Mouse (Mus musculus) embryonic facial prominence, embryonic 14.5 days (tissue): ENCODE measurements around the gene Hist3h2a. TPM values are rescaled to one million over a fixed set of nuclear protein-coding genes. Genes with fewer than 3 reads are reported as not detected.
"Not testable (repeated sequence)": the region's sequence is repeated elsewhere in the genome, so short reads cannot be mapped to it uniquely, and the experiment has no call there.

Source experiments
- ATAC-seq: fragments of 200-750 bp; cut with Nextera tagmentation; 2 replicates; pipeline ENCODE4 v1.8.0; 2017; ENCODE audit warnings: low read depth, moderate number of reproducible peaks, moderate TSS enrichment
- DNase-seq: peaks from one replicate; pipeline ENCODE4 v3.0.0-alpha.2; 2015; ENCODE audit warnings: low spot score
- H3K27ac ChIP-seq: fragments of 300-500 bp; sonication (generic); replicated peaks from 2 replicates; pipeline ENCODE4 v1.5.1; 2014; ENCODE audit warnings: low read depth, mild to moderate bottlenecking, low read length, moderate library complexity
- H3K27me3 ChIP-seq: fragments of 300-500 bp; sonication (generic); replicated peaks from 2 replicates; pipeline ENCODE4 v1.6.1; 2014; ENCODE audit warnings: low read length; ENCODE audit not compliant: control insufficient read depth, insufficient read depth
- H3K36me3 ChIP-seq: fragments of 300-500 bp; sonication (generic); 2 replicates; pipeline ENCODE4 v1.6.1; 2014; ENCODE audit warnings: low read length, mixed read lengths; ENCODE audit not compliant: control insufficient read depth, insufficient read depth
- H3K4me1 ChIP-seq: fragments of 300-500 bp; sonication (generic); 2 replicates; pipeline ENCODE4 v1.6.1; 2014; ENCODE audit warnings: antibody characterized with exemption, low read length; ENCODE audit not compliant: control insufficient read depth, insufficient read depth
- H3K4me2 ChIP-seq: fragments of 300-500 bp; sonication (generic); 2 replicates; pipeline ENCODE4 v1.6.1; 2014; ENCODE audit warnings: low read depth, mild to moderate bottlenecking, low read length, moderate library complexity, mixed read lengths
- H3K4me3 ChIP-seq: fragments of 300-500 bp; sonication (generic); 2 replicates; pipeline ENCODE4 v1.5.1; 2014; ENCODE audit warnings: low read depth, mild to moderate bottlenecking, low read length
- H3K9ac ChIP-seq: fragments of 300-500 bp; sonication (generic); 2 replicates; pipeline ENCODE4 v1.6.1; 2014; ENCODE audit warnings: low read depth, mild to moderate bottlenecking, low read length, moderate library complexity, mixed read lengths
- H3K9me3 ChIP-seq: fragments of 300-500 bp; sonication (generic); 2 replicates; pipeline ENCODE4 v1.6.1; 2016; ENCODE audit warnings: low read length; ENCODE audit not compliant: control insufficient read depth
- WGBS: fragments of 180-500 bp; shearing (Covaris S2); extraction: QIAGEN DNeasy Blood & Tissue Kit; methylation state at CpG from one replicate; pipeline ENCODE4 v1.1.7; 2014; 5-methylcytosine and 5-hydroxymethylcytosine counted together
- polyA plus RNA-seq: library from polyadenylated mRNA; unstranded; fragments of >200 nt; fragmentation: Nextera tagmentation; extraction: Ambion mirVana; gene quantifications from 2 replicates; pipeline ENCODE4 v1.2.1, GENCODE M21; 2014

The Hist3h2a gene
- polyA plus RNA-seq, 1 experiment from 2014 or later, result 27.6 TPM

- no peak for ATAC-seq
- 66% methylated on average over 5 of the region's 5 CpGs for WGBS
Observed at GRCm38 (mm10) chr11:58951210-58951609, 3.3 kb upstream of the Hist3h2a start.

GRCm38 (mm10) chr11:58953351-58954169, 925 bp upstream of the Hist3h2a start:
- H3K36me3 ChIP-seq, result 0 out of 2 replicates have a peak, but pooled peaks cover 11% of the 10 kb centered on the region
- H3K27me3 ChIP-seq, result peaks cover 12% of the 10 kb centered on the region
- H3K4me2 ChIP-seq, result peak overlapping the region; percentile 96
- peak overlapping the region; percentile 94 for H3K27ac ChIP-seq
- no peaks in the 10 kb centered on the region for H3K9me3 ChIP-seq
- DNase-seq (peak; percentile 78), ATAC-seq (peak; percentile 3; the same call in 1 of the 2 replicates)
- H3K4me1 ChIP-seq, result peaks cover 22% of the 10 kb centered on the region
- 1% methylated on average over 32 of the region's 33 CpGs for WGBS
- peak overlapping the region; percentile 79 for H3K4me3 ChIP-seq
- peak overlapping the region; percentile 80 for H3K9ac ChIP-seq

More at GRCm38 (mm10) chr11:58951210-58951609, 3.3 kb upstream of the Hist3h2a start:
- H3K4me1 ChIP-seq, result peaks cover 9% of the 10 kb centered on the region
- peaks cover 12% of the 10 kb centered on the region for H3K27me3 ChIP-seq
- H3K36me3 ChIP-seq, result no peaks in the 10 kb centered on the region
- H3K9ac ChIP-seq, result no peak overlapping the region
- peak; percentile 38 for DNase-seq
- H3K27ac ChIP-seq, result no peak overlapping the region; the same call in 1 of the 2 replicates
- no peaks in the 10 kb centered on the region for H3K9me3 ChIP-seq
- no peak overlapping the region for H3K4me3 ChIP-seq
- H3K4me2 ChIP-seq, result no peak overlapping the region; the same call in 1 of the 2 replicates

- ATAC-seq, result peak; percentile 9
- H3K9me3 ChIP-seq, DNase-seq: not testable (repeated sequence)
- H3K9ac ChIP-seq, result peak overlapping the region; percentile 80
- H3K27me3 ChIP-seq, result peaks cover 12% of the 10 kb centered on the region
- H3K36me3 ChIP-seq, result 0 out of 2 replicates have a peak, but pooled peaks cover 11% of the 10 kb centered on the region
- H3K4me3 ChIP-seq, result peak overlapping the region; percentile 79
- 0% methylated on average over 11 of the region's 17 CpGs for WGBS
- peak overlapping the region; percentile 96 for H3K4me2 ChIP-seq
- H3K4me1 ChIP-seq, result peaks cover 23% of the 10 kb centered on the region
- H3K27ac ChIP-seq, result peak overlapping the region; percentile 94
Observed at GRCm38 (mm10) chr11:58954170-58954419, 390 bp upstream of the Hist3h2a start.

- H3K4me1 ChIP-seq, result peaks cover 27% of the 10 kb centered on the region
- peaks cover 8% of the 10 kb centered on the region for H3K27me3 ChIP-seq
- H3K9ac ChIP-seq, result peak overlapping the region; percentile 94
- peak; percentile 55 for DNase-seq
- peak overlapping the region; percentile 79 for H3K4me3 ChIP-seq
- ATAC-seq, result peak; percentile 30
- WGBS, result under 1% methylated on average over 20 of the region's 20 CpGs
- H3K36me3 ChIP-seq, result 0 out of 2 replicates have a peak, but pooled peaks cover 11% of the 10 kb centered on the region
- H3K9me3 ChIP-seq, result no peaks in the 10 kb centered on the region
- peak overlapping the region; percentile 97 for H3K27ac ChIP-seq
- H3K4me2 ChIP-seq, result peak overlapping the region; percentile 96
Observed at GRCm38 (mm10) chr11:58955143-58955867, 820 bp downstream of the Hist3h2a start.

- peak overlapping the region; percentile 97 for H3K27ac ChIP-seq
- peak overlapping the region; percentile 96 for H3K4me2 ChIP-seq
- peak overlapping the region; percentile 94 for H3K9ac ChIP-seq
- WGBS, result 24% methylated on average over 8 of the region's 8 CpGs
- 0 out of 2 replicates have a peak, but pooled peaks cover 11% of the 10 kb centered on the region for H3K36me3 ChIP-seq
- DNase-seq, result no peak
- H3K27me3 ChIP-seq, result peaks cover 3% of the 10 kb centered on the region; the same call in 1 of the 2 replicates
- H3K9me3 ChIP-seq, result no peaks in the 10 kb centered on the region
- H3K4me1 ChIP-seq, result peaks cover 27% of the 10 kb centered on the region
- H3K4me3 ChIP-seq, result peak overlapping the region; percentile 79
- no peak for ATAC-seq
Observed at GRCm38 (mm10) chr11:58955868-58956257, 1.4 kb downstream of the Hist3h2a start.

GRCm38 (mm10) chr11:58957226-58957914, 2.9 kb downstream of the Hist3h2a start:
- Histone ChIP-seq H3K4me2 (peak overlapping the region; percentile 96), H3K4me1 (peaks cover 27% of the 10 kb centered on the region), H3K27me3 (peaks cover 13% of the 10 kb centered on the region; the same call in 1 of the 2 replicates), H3K27ac (no peak overlapping the region), H3K9me3 (peaks cover 5% of the 10 kb centered on the region; the same call in 1 of the 2 replicates), H3K4me3 (peak overlapping the region; percentile 79), H3K9ac (peak overlapping the region; percentile 94), H3K36me3 (0 out of 2 replicates have a peak, but pooled peaks cover 11% of the 10 kb centered on the region)
- DNase-seq (no peak), ATAC-seq (no peak)
- 78% methylated on average over 5 of the region's 5 CpGs for WGBS

- WGBS, result 86% methylated on average over 6 of the region's 6 CpGs
- no peak for ATAC-seq
- no peak overlapping the region for H3K9ac ChIP-seq
Observed at GRCm38 (mm10) chr11:58958536-58958935, 4.1 kb downstream of the Hist3h2a start.

More at GRCm38 (mm10) chr11:58958536-58958935, 4.1 kb downstream of the Hist3h2a start:
- no peak for DNase-seq
- H3K9me3 ChIP-seq, result peaks cover 5% of the 10 kb centered on the region; the same call in 1 of the 2 replicates
- H3K4me2 ChIP-seq, result no peak overlapping the region
- peaks cover 13% of the 10 kb centered on the region; the same call in 1 of the 2 replicates for H3K27me3 ChIP-seq
- H3K27ac ChIP-seq, result no peak overlapping the region
- no peak overlapping the region for H3K4me3 ChIP-seq
- H3K36me3 ChIP-seq, result 0 out of 2 replicates have a peak, but pooled peaks cover 11% of the 10 kb centered on the region
- peaks cover 25% of the 10 kb centered on the region for H3K4me1 ChIP-seq
